Mouse (Mus musculus) heart, adult 2 months (tissue): ENCODE results near the gene Slc29a4.

ENCODE experiments used
- CTCF ChIP-seq: fragments of 200-600 bp; IDR thresholded peaks from 2 replicates; pipeline ENCODE4 v1.8.1; 2022; ENCODE audit warnings: antibody characterized with exemption, mild to moderate bottlenecking, moderate library complexity
- EP300 ChIP-seq: fragments of 200-500 bp; IDR thresholded peaks from 2 replicates; pipeline ENCODE4 v1.6.1; 2011; ENCODE audit warnings: low read depth, low read length, control low read depth; ENCODE audit not compliant: insufficient read depth
- POLR2A ChIP-seq: fragments of 200-500 bp; IDR thresholded peaks from 2 replicates; pipeline ENCODE4 v1.6.1; 2011; ENCODE audit warnings: mild to moderate bottlenecking, low read depth, low read length, control low read depth; ENCODE audit not compliant: insufficient read depth

- TF ChIP-seq CTCF (no peak), POLR2A (no peak), EP300 (no peak)
Measured at GRCm38 (mm10) chr5:142690343-142690742, 2.0 kb upstream of the Slc29a4 start.
